Mouse (Mus musculus) heart, postnatal 36 days (tissue): ENCODE measurements around the gene Commd1. TPM values are rescaled to one million over a fixed set of nuclear protein-coding genes. Genes with fewer than 3 reads are reported as not detected.
A peak's percentile ranks its signal among the peaks of the same experiment; 100 is the strongest.

Experiments used
- DNase-seq, 2 experiments: peaks; one replicate each; pipeline ENCODE4 v3.0.0; 2021 to 2022
- intact Hi-C: fragments of 180-260 bp; cut with DNase I; formaldehyde crosslinking; loops from one replicate; pipeline ENCODE4 v1.15.1; 2025
- total RNA-seq, 2 experiments: library from RNA; stranded (reverse); gene quantifications; 2 replicates each; pipeline ENCODE4 v1.2.3; 2021

The Commd1 gene
- total RNA-seq, 2 experiments from 2014 or later, result 150 to 164 TPM

GRCm38 (mm10) chr11:22900041-22900440 lies 82.1 kb downstream of the Commd1 start:
- DNase-seq, result no peak
- intact Hi-C loops, result no loop called here

- intact Hi-C loops, result no loop called here
- no peak for DNase-seq
These were observed 84.5 kb downstream of the Commd1 start for GRCm38 (mm10) chr11:22897642-22898041.

- intact Hi-C loops, result no loop called here
- DNase-seq, result no peak
These were observed 85.1 kb downstream of the Commd1 start for GRCm38 (mm10) chr11:22897127-22897526.

- DNase-seq, result no peak
- intact Hi-C loops, result no loop called here
These were observed 89.1 kb downstream of the Commd1 start for GRCm38 (mm10) chr11:22893075-22893474.

- intact Hi-C loops, result no loop called here
- DNase-seq, result no peak
These were observed 89.7 kb downstream of the Commd1 start for GRCm38 (mm10) chr11:22892466-22892865.

GRCm38 (mm10) chr11:22891876-22892275 lies 90.3 kb downstream of the Commd1 start:
- intact Hi-C loops, result no loop called here
- no peak for DNase-seq

- intact Hi-C loops, result no loop called here
- DNase-seq, result no peak
These were observed 90.9 kb downstream of the Commd1 start for GRCm38 (mm10) chr11:22891242-22891641.

GRCm38 (mm10) chr11:22889224-22889623 lies 93.0 kb downstream of the Commd1 start:
- DNase-seq, result no peak
- intact Hi-C loops, result no loop called here

GRCm38 (mm10) chr11:22886991-22887390 lies 95.2 kb downstream of the Commd1 start:
- intact Hi-C loops, result no loop called here
- no peak for DNase-seq

GRCm38 (mm10) chr11:22885350-22885749 lies 96.8 kb downstream of the Commd1 start:
- intact Hi-C loops, result no loop called here
- no peak for DNase-seq

- DNase-seq, result no peak
- intact Hi-C loops, result no loop called here
These were observed 98.5 kb downstream of the Commd1 start for GRCm38 (mm10) chr11:22883676-22884075.

GRCm38 (mm10) chr11:22882926-22883325 lies 99.3 kb downstream of the Commd1 start:
- intact Hi-C loops, result no loop called here
- no peak for DNase-seq

- intact Hi-C loops, result no loop called here
- no peak for DNase-seq
These were observed 101.6 kb downstream of the Commd1 start for GRCm38 (mm10) chr11:22880383-22881172.

GRCm38 (mm10) chr11:22879645-22880044 lies 102.5 kb downstream of the Commd1 start:
- intact Hi-C loops, result no loop called here
- DNase-seq, result no peak

- intact Hi-C loops, result no loop called here
These were observed 105.4 kb downstream of the Commd1 start for GRCm38 (mm10) chr11:22876680-22877330.

GRCm38 (mm10) chr11:22875279-22875678 lies 106.9 kb downstream of the Commd1 start:
- intact Hi-C loops, result no loop called here
- DNase-seq, result no peak

More at GRCm38 (mm10) chr11:22876680-22877330, 105.4 kb downstream of the Commd1 start:
- no peak for DNase-seq

GRCm38 (mm10) chr11:22874747-22875146 lies 107.4 kb downstream of the Commd1 start:
- intact Hi-C loops, result no loop called here
- no peak for DNase-seq

- intact Hi-C loops, result no loop called here
- DNase-seq, result peak; percentile 27 to 38
These were observed 108.8 kb downstream of the Commd1 start for GRCm38 (mm10) chr11:22873383-22873782.

- DNase-seq, result no peak
- intact Hi-C loops, result no loop called here
These were observed 109.9 kb downstream of the Commd1 start for GRCm38 (mm10) chr11:22872307-22872680.

- intact Hi-C loops, result no loop called here
- peak in 1 of 2 experiments; percentile 25 for DNase-seq
These were observed 110.4 kb downstream of the Commd1 start for GRCm38 (mm10) chr11:22871628-22872306.

- DNase-seq, result no peak
- intact Hi-C loops, result no loop called here
These were observed 113.6 kb downstream of the Commd1 start for GRCm38 (mm10) chr11:22868582-22868981.

- intact Hi-C loops, result no loop called here
- no peak for DNase-seq
These were observed 114.5 kb downstream of the Commd1 start for GRCm38 (mm10) chr11:22867691-22868090.
